Mouse (Mus musculus): Measurements from ENCODE around the gene Olfr287. TPM values are rescaled to one million over a fixed set of nuclear protein-coding genes. Genes with fewer than 3 reads are reported as not detected.
A peak's percentile ranks its signal among the peaks of the same experiment; 100 is the strongest.

Olfr287 gene
- polyA plus RNA-seq (2014; fragmentation: Nextera tagmentation; extraction: Ambion mirVana): not detected in 2 replicates

- Histone ChIP-seq H3K27ac (ENCODE audit: low read depth) (no peak within 1 kb of the TSS), H3K9ac (no peak within 1 kb of the TSS), H3K36me3 (ENCODE audit: insufficient read depth) (no peaks in the 10 kb centered on the region), H3K4me2 (no peak within 1 kb of the TSS), H3K9me3 (ENCODE audit: low read depth, low read length) (no peaks in the 10 kb centered on the region), H3K4me3 (ENCODE audit: low read depth, low read length) (no peak within 1 kb of the TSS), H3K4me1 (ENCODE audit: insufficient read depth) (no peaks in the 10 kb centered on the region), H3K27me3 (ENCODE audit: insufficient read depth, low read length) (no peaks in the 10 kb centered on the region)
- no peak for DNase-seq
- ATAC-seq (ENCODE audit: insufficient read depth): no peak
- 58% methylated on average over 4 of the region's 4 CpGs for WGBS
- no peak for TF ChIP-seq CTCF (IDR thresholded peaks at IDR 0.05; ENCODE audit: low read depth)
Measured at GRCm38 (mm10) chr15:98220877-98221276, at the start of gene Olfr287, which contains the start of gene Gm44579. TSS of gene Olfr287 (minus strand) at chr15:98221056. TSS of gene Gm44579 (minus strand) at chr15:98220977.

DNA sequence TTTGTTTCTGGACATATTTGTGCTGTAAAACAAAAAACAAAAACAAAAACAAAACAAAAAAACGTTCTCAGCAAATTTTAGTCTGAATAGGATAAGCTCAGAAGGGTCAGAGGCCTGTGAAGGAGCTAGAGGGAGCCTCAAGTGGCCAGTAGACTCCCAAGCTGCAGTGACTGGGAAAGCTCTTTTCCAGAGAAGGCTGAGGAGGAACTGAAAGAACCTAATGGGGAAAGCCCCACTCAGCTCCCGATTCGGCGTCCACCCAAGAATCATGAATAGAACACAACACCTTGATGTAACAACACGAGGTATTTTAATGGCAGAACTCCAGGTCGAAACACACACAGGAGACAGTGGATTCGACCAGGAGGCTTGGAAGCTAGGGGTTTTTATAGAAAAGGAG is 36.9 kb upstream of the Olfr287 start:
- DNase-seq (no peak), ATAC-seq (ENCODE audit: insufficient read depth) (no peak)
- H3K27me3 ChIP-seq (ENCODE audit: insufficient read depth, low read length): no peaks in the 10 kb centered on the region
- 78% methylated on average over 7 of the region's 7 CpGs for WGBS
- no peaks in the 10 kb centered on the region for H3K9me3 ChIP-seq (ENCODE audit: low read depth, low read length)
- H3K4me3 ChIP-seq (ENCODE audit: low read depth, low read length): no peak overlapping the region
- no peak for TF ChIP-seq CTCF (IDR thresholded peaks at IDR 0.05; ENCODE audit: low read depth)
- no peaks in the 10 kb centered on the region for H3K36me3 ChIP-seq (ENCODE audit: insufficient read depth)
- no peak overlapping the region for H3K27ac ChIP-seq (ENCODE audit: low read depth)
- no peaks in the 10 kb centered on the region for H3K4me1 ChIP-seq (ENCODE audit: insufficient read depth)
- H3K4me2 ChIP-seq: no peak overlapping the region
- no peak overlapping the region for H3K9ac ChIP-seq

- Histone ChIP-seq H3K27ac (ENCODE audit: low read depth) (no peak within 1 kb of the TSS), H3K9me3 (ENCODE audit: low read depth, low read length) (no peaks in the 10 kb centered on the region), H3K9ac (no peak within 1 kb of the TSS), H3K4me2 (no peak within 1 kb of the TSS), H3K4me3 (ENCODE audit: low read depth, low read length) (no peak within 1 kb of the TSS), H3K4me1 (ENCODE audit: insufficient read depth) (no peaks in the 10 kb centered on the region), H3K27me3 (ENCODE audit: insufficient read depth, low read length) (no peaks in the 10 kb centered on the region), H3K36me3 (ENCODE audit: insufficient read depth) (no peaks in the 10 kb centered on the region)
- 80% methylated on average over 8 of the region's 8 CpGs for WGBS
- ATAC-seq (ENCODE audit: insufficient read depth) (no peak), DNase-seq (no peak)
- no peak for TF ChIP-seq CTCF (IDR thresholded peaks at IDR 0.05; ENCODE audit: low read depth)
Measured at GRCm38 (mm10) chr15:98257193-98257592, 36.3 kb upstream of the Olfr287 start, which contains the start of gene H1fnt. TSS of gene H1fnt (minus strand) at chr15:98257293.

DNA sequence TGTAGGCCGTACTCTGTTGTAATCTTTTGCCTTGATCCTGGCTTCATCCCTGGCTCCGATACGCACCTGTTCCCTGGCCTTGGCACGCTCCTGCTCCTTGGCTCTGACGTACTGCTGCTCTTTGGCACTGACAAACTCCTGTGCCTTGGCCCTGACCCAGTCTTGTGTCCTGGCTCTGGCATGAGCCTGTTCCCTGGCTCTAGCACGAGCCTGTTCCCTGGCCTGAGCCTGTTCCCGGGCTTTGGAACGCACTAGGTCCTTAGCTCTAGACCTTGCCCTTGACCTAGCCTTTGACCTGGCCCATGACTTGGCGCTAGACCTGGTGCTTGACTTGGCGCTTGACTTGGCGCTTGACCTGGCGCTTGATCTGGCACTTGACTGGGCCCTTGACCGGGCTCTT is 35.4 kb upstream of the Olfr287 start:
- WGBS: 84% methylated on average over 13 of the region's 13 CpGs
- Histone ChIP-seq H3K4me2 (no peak overlapping the region), H3K27ac (ENCODE audit: low read depth) (no peak overlapping the region), H3K4me1 (ENCODE audit: insufficient read depth) (no peaks in the 10 kb centered on the region), H3K9me3 (ENCODE audit: low read depth, low read length) (no peaks in the 10 kb centered on the region), H3K4me3 (ENCODE audit: low read depth, low read length) (no peak overlapping the region), H3K27me3 (ENCODE audit: insufficient read depth, low read length) (no peaks in the 10 kb centered on the region), H3K9ac (no peak overlapping the region), H3K36me3 (ENCODE audit: insufficient read depth) (no peaks in the 10 kb centered on the region)
- no peak for DNase-seq
- no peak for TF ChIP-seq CTCF (IDR thresholded peaks at IDR 0.05; ENCODE audit: low read depth)
- ATAC-seq (ENCODE audit: insufficient read depth): no peak

GRCm38 (mm10) chr15:98235442-98235841 is 14.6 kb upstream of the Olfr287 start:
- Histone ChIP-seq H3K36me3 (ENCODE audit: insufficient read depth) (no peaks in the 10 kb centered on the region), H3K4me1 (ENCODE audit: insufficient read depth) (no peaks in the 10 kb centered on the region), H3K9ac (no peak overlapping the region), H3K4me3 (ENCODE audit: low read depth, low read length) (no peak overlapping the region), H3K27ac (ENCODE audit: low read depth) (no peak overlapping the region), H3K9me3 (ENCODE audit: low read depth, low read length) (no peaks in the 10 kb centered on the region; the same call in 1 of the 2 replicates), H3K4me2 (no peak overlapping the region), H3K27me3 (ENCODE audit: insufficient read depth, low read length) (no peaks in the 10 kb centered on the region)
- no peak for DNase-seq
- no peak for ATAC-seq (ENCODE audit: insufficient read depth)
- TF ChIP-seq CTCF (IDR thresholded peaks at IDR 0.05; ENCODE audit: low read depth): no peak
- 88% methylated on average over 4 of the region's 4 CpGs for WGBS

GRCm38 (mm10) chr15:98234350-98234749 is 13.5 kb upstream of the Olfr287 start, which contains the start of gene Olfr286:
TSS of gene Olfr286 (minus strand) at chr15:98234450.
- H3K4me1 ChIP-seq (ENCODE audit: insufficient read depth): no peaks in the 10 kb centered on the region
- H3K9me3 ChIP-seq (ENCODE audit: low read depth, low read length): no peaks in the 10 kb centered on the region; the same call in 1 of the 2 replicates
- H3K27ac ChIP-seq (ENCODE audit: low read depth): no peak within 1 kb of the TSS
- H3K4me3 ChIP-seq (ENCODE audit: low read depth, low read length): no peak within 1 kb of the TSS
- 78% methylated on average over 4 of the region's 4 CpGs for WGBS
- no peak for ATAC-seq (ENCODE audit: insufficient read depth)
- no peak for TF ChIP-seq CTCF (IDR thresholded peaks at IDR 0.05; ENCODE audit: low read depth)
- no peaks in the 10 kb centered on the region for H3K27me3 ChIP-seq (ENCODE audit: insufficient read depth, low read length)
- no peak for DNase-seq
- no peak within 1 kb of the TSS for H3K9ac ChIP-seq
- no peaks in the 10 kb centered on the region for H3K36me3 ChIP-seq (ENCODE audit: insufficient read depth)
- no peak within 1 kb of the TSS for H3K4me2 ChIP-seq

DNA sequence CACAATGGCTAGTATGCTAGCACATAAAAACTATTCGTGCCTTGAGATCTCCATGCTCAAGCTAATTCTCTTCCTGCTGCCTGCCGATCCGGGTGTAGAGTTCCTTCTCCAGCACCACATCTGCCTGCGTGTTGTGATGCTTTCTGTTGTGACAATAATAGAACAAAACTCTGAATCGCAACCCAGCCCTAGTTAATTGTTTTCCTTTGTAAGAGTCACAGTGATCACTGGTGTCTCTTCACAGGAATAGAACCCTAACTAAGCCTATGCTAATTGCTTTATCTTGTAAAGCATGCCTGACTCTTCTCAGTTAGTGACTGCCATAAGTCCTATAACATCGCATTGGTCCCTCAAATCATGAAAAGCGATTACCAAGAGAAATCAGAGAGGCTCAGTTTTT is 5.2 kb upstream of the Olfr287 start:
- H3K9ac ChIP-seq: no peak overlapping the region
- H3K4me2 ChIP-seq: no peak overlapping the region
- ATAC-seq (ENCODE audit: insufficient read depth) (no peak), DNase-seq (no peak)
- no peaks in the 10 kb centered on the region for H3K9me3 ChIP-seq (ENCODE audit: low read depth, low read length)
- no peak overlapping the region for H3K27ac ChIP-seq (ENCODE audit: low read depth)
- TF ChIP-seq CTCF (IDR thresholded peaks at IDR 0.05; ENCODE audit: low read depth): no peak
- WGBS: 76% methylated on average over 7 of the region's 7 CpGs
- no peaks in the 10 kb centered on the region for H3K27me3 ChIP-seq (ENCODE audit: insufficient read depth, low read length)
- H3K36me3 ChIP-seq (ENCODE audit: insufficient read depth): no peaks in the 10 kb centered on the region
- H3K4me1 ChIP-seq (ENCODE audit: insufficient read depth): no peaks in the 10 kb centered on the region
- no peak overlapping the region for H3K4me3 ChIP-seq (ENCODE audit: low read depth, low read length)

DNA sequence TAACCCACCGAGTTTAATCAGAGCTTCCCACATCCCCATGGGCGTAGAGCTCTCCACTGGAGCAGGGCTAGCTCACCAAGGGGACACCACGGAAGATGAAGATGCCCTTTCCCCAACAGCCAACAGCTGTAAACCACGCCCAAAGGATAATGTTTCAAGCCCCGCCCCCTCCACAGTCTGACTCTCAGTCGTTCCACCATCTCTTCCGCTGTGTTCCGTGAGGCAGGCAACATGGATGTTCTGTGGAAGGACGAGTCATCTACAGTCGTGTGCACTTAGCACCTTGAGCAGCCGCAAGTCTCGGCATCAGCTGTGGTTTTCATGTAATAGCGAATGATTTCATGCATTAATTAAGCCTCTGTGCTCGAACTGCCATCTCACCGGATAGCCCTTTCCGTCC is 4.8 kb upstream of the Olfr287 start:
- Histone ChIP-seq H3K4me1 (ENCODE audit: insufficient read depth) (no peaks in the 10 kb centered on the region), H3K9me3 (ENCODE audit: low read depth, low read length) (no peaks in the 10 kb centered on the region), H3K4me3 (ENCODE audit: low read depth, low read length) (no peak overlapping the region), H3K27me3 (ENCODE audit: insufficient read depth, low read length) (no peaks in the 10 kb centered on the region), H3K27ac (ENCODE audit: low read depth) (no peak overlapping the region), H3K9ac (no peak overlapping the region), H3K4me2 (no peak overlapping the region), H3K36me3 (ENCODE audit: insufficient read depth) (no peaks in the 10 kb centered on the region)
- peak; percentile 12 for DNase-seq
- WGBS: 40% methylated on average over 16 of the region's 16 CpGs
- no peak for TF ChIP-seq CTCF (IDR thresholded peaks at IDR 0.05; ENCODE audit: low read depth)
- no peak for ATAC-seq (ENCODE audit: insufficient read depth)
